Mouse (Mus musculus) brain, embryonic 14.5 days (tissue): ENCODE results near the gene Ppfia2.

Source experiments
- CTCF ChIP-seq: fragments of 200-500 bp; IDR thresholded peaks from 2 replicates; pipeline ENCODE4 v1.5.1; 2012; ENCODE audit warnings: inconsistent platforms, mild to moderate bottlenecking, moderate library complexity, borderline replicate concordance; ENCODE audit not compliant: insufficient read depth, insufficient read length; ENCODE audit errors: extremely low read depth
- POLR2A ChIP-seq: fragments of 200-500 bp; IDR thresholded peaks from 2 replicates; pipeline ENCODE4 v1.6.1; 2012; ENCODE audit warnings: mild to moderate bottlenecking, inconsistent platforms, borderline replicate concordance; ENCODE audit not compliant: poor library complexity, insufficient read depth, insufficient read length, severe bottlenecking; ENCODE audit errors: extremely low read depth

GRCm38 (mm10) chr10:106870233-106870632 is 400.1 kb downstream of the Ppfia2 start:
- TF ChIP-seq CTCF (no peak), POLR2A (no peak)
